Mouse (Mus musculus) brain, adult 2 months (tissue): ENCODE data around the gene Fignl2.
A peak's percentile ranks its signal among the peaks of the same experiment; 100 is the strongest.

Experiments
- DNase-seq: peaks from one replicate; pipeline ENCODE4 v3.0.0; 2011; ENCODE audit warnings: low read depth, low spot score

Gene Fignl2

GRCm38 (mm10) chr15:101068029-101068428, 10.3 kb downstream of the Fignl2 start:
- no peak for DNase-seq

- DNase-seq: no peak
Measured at GRCm38 (mm10) chr15:101066920-101067696, 11.3 kb downstream of the Fignl2 start.

GRCm38 (mm10) chr15:101066364-101066847, 12.0 kb downstream of the Fignl2 start:
- DNase-seq: no peak

GRCm38 (mm10) chr15:101065069-101065468, 13.3 kb downstream of the Fignl2 start:
- DNase-seq: no peak

- DNase-seq: no peak
Measured at GRCm38 (mm10) chr15:101060280-101060852, 18.0 kb downstream of the Fignl2 start.

GRCm38 (mm10) chr15:101059570-101060279, 18.6 kb downstream of the Fignl2 start:
- no peak for DNase-seq

GRCm38 (mm10) chr15:101056225-101056624, 22.1 kb downstream of the Fignl2 start:
- peak; percentile 78 for DNase-seq

GRCm38 (mm10) chr15:101054541-101054940, 23.8 kb downstream of the Fignl2 start:
- no peak for DNase-seq

- no peak for DNase-seq
Measured at GRCm38 (mm10) chr15:101053832-101054459, 24.4 kb downstream of the Fignl2 start.

GRCm38 (mm10) chr15:101052560-101053501, 25.5 kb downstream of the Fignl2 start:
- no peak for DNase-seq

GRCm38 (mm10) chr15:101051869-101052268, 26.5 kb downstream of the Fignl2 start:
- DNase-seq: no peak

GRCm38 (mm10) chr15:101048338-101048896, 29.9 kb downstream of the Fignl2 start:
- DNase-seq: no peak

GRCm38 (mm10) chr15:101047194-101047555, 31.2 kb downstream of the Fignl2 start, which contains the start of gene Gm47841:
Gene Gm47841, minus strand, starts transcription at chr15:101047397.
- DNase-seq: no peak

GRCm38 (mm10) chr15:101046527-101047193, 31.7 kb downstream of the Fignl2 start:
- peak; percentile 53 for DNase-seq

- DNase-seq: no peak
Measured at GRCm38 (mm10) chr15:101046039-101046526, 32.3 kb downstream of the Fignl2 start.

GRCm38 (mm10) chr15:101044531-101044930, 33.8 kb downstream of the Fignl2 start:
- DNase-seq: no peak

GRCm38 (mm10) chr15:101042613-101043012, 35.8 kb downstream of the Fignl2 start:
- DNase-seq: peak; percentile 81

GRCm38 (mm10) chr15:101041966-101042365, 36.4 kb downstream of the Fignl2 start:
- DNase-seq: no peak

- peak; percentile 41 for DNase-seq
Measured at GRCm38 (mm10) chr15:101039651-101040050, 38.7 kb downstream of the Fignl2 start.

- DNase-seq: peak; percentile 51
Measured at GRCm38 (mm10) chr15:101028960-101029359, 49.4 kb downstream of the Fignl2 start.
